Mouse (Mus musculus) testis, adult 2 months (tissue): ENCODE data around the gene Exoc4. TPM values are rescaled to one million over a fixed set of nuclear protein-coding genes. Genes with fewer than 3 reads are reported as not detected.

Source experiments
- H3K27ac ChIP-seq: fragments of 200-500 bp; 2 replicates; pipeline ENCODE4 v1.5.1; 2012; ENCODE audit warnings: low read depth, low read length; ENCODE audit not compliant: control insufficient read depth, insufficient read depth
- H3K27me3 ChIP-seq: fragments of 200-500 bp; 2 replicates; pipeline ENCODE4 v1.6.1; 2012; ENCODE audit warnings: mild to moderate bottlenecking, low read length, moderate library complexity; ENCODE audit not compliant: control insufficient read depth, insufficient read depth
- H3K36me3 ChIP-seq: fragments of 200-500 bp; 2 replicates; pipeline ENCODE4 v1.6.1; 2012; ENCODE audit warnings: mild to moderate bottlenecking, low read length; ENCODE audit not compliant: control insufficient read depth, insufficient read depth
- H3K4me1 ChIP-seq: fragments of 200-500 bp; 2 replicates; pipeline ENCODE4 v1.6.1; 2012; ENCODE audit warnings: low read length; ENCODE audit not compliant: control insufficient read depth, insufficient read depth
- H3K4me3 ChIP-seq: fragments of 200-500 bp; 2 replicates; pipeline ENCODE4 v1.5.1; 2012; ENCODE audit warnings: low read depth, mild to moderate bottlenecking, low read length, moderate library complexity, mixed read lengths; ENCODE audit not compliant: control insufficient read depth
- CTCF ChIP-seq: fragments of 200-500 bp; IDR thresholded peaks from 2 replicates; pipeline ENCODE4 v1.5.1; 2012; ENCODE audit warnings: low read depth, mild to moderate bottlenecking, inconsistent platforms, low read length, moderate library complexity; ENCODE audit not compliant: control insufficient read depth, insufficient read depth, insufficient replicate concordance
- POLR2A ChIP-seq: fragments of 200-500 bp; IDR thresholded peaks from 2 replicates; pipeline ENCODE4 v1.6.1; 2012; ENCODE audit warnings: low read depth, mild to moderate bottlenecking, inconsistent platforms, low read length, moderate library complexity; ENCODE audit not compliant: control insufficient read depth
- polyA plus RNA-seq: library from polyadenylated mRNA; depleted of rRNA; stranded (reverse); fragments of >200 nt; gene quantifications from 2 replicates; pipeline ENCODE4 v1.2.3, GENCODE M21; 2012

Gene Exoc4
- polyA plus RNA-seq, 1 experiment: 3.3 TPM

DNA sequence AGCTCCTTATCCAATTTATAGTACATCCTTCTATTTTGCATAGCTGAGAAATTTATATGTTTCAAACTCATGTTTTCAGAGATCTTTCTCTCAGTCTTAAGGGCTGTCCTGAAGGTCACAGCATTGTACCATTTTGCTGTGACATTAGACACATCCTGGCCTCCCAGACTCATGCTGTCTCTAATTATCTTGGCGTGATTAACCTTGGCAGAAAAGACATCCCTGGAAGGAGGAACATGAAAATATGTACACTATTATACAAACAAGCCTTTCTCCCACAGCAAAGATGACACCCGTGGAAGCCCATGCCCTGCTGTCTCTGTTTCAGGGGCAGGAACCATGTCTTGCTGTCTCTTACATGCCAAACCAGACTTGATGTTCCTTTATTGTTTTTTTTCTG, 59.8 kb downstream of the Exoc4 start:
- H3K4me1 ChIP-seq: no peaks in the 10 kb centered on the region
- TF ChIP-seq POLR2A (no peak), CTCF (no peak)
- no peaks in the 10 kb centered on the region for H3K27me3 ChIP-seq
- no peak overlapping the region for H3K4me3 ChIP-seq
- H3K36me3 ChIP-seq: no peaks in the 10 kb centered on the region
- H3K27ac ChIP-seq: no peak overlapping the region

DNA sequence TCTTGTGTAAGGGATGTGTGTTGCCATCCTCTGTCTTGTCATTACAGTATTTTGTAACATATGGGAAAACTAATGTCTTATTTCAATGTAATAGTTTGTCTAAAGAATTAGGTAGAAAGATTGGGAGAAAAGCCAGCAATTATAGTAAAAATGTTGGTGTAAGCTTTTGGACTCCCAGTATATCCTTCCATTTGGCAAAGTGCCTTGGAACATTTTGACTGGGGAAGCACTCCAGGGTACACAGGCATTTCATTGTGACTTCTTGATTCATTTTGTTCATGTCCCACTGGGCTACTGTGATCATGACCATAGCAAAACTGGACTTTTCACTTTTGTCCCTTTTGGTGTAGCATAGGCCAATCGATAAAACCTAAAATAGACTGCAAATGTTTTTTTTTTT, 61.6 kb downstream of the Exoc4 start:
- no peak for TF ChIP-seq CTCF
- no peak for TF ChIP-seq POLR2A
- no peaks in the 10 kb centered on the region for H3K4me1 ChIP-seq
- no peaks in the 10 kb centered on the region for H3K36me3 ChIP-seq
- no peak overlapping the region for H3K4me3 ChIP-seq
- no peaks in the 10 kb centered on the region for H3K27me3 ChIP-seq
- H3K27ac ChIP-seq: no peak overlapping the region

DNA sequence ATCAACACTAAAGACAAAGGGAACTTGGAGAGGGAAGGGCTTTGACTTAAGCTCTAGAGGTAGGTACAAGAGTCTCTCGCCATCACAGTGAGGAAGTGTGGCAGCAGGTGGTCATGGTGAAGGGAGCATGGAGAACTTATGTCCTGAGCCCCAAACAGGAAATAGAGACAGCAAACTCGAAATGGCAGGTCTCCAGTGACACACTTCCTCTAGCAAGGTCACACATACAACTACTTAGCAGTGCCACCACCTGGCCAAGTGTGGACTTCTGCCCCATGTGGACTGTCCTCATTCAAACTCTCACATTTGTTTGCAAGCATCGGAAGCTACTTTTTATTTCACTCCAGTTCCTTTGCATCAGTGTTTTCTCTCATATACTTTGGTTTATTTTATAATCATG, 74.0 kb downstream of the Exoc4 start:
- H3K27ac ChIP-seq: no peak overlapping the region

DNA sequence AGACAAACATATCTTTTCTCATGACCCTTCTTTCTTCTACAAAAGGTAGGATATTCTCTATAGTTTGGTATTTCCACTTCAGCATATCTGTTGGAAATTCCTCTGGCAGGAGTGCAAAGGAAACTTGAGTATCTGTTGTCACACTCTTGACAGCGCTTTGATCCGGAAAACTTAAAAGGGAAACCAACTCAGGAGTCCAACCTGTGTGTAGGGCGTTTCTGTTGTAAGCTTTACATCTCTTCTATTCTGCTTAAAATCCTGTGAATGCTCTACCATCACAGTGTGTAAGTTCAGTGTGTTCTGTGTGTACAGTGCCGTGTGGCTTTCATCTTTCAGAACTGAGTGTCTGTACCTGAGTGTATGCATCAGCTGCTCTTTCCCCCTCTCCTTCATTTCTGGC, 74.5 kb downstream of the Exoc4 start:
- Histone ChIP-seq H3K4me1 (no peaks in the 10 kb centered on the region), H3K36me3 (no peaks in the 10 kb centered on the region), H3K27me3 (no peaks in the 10 kb centered on the region), H3K4me3 (no peak overlapping the region), H3K27ac (no peak overlapping the region)
- no peak for TF ChIP-seq CTCF
- TF ChIP-seq POLR2A: no peak

More for the DNA sequence above, 74.0 kb downstream of the Exoc4 start:
- Histone ChIP-seq H3K4me3 (no peak overlapping the region), H3K4me1 (no peaks in the 10 kb centered on the region), H3K27me3 (no peaks in the 10 kb centered on the region), H3K36me3 (no peaks in the 10 kb centered on the region)
- TF ChIP-seq CTCF (no peak), POLR2A (no peak)

DNA sequence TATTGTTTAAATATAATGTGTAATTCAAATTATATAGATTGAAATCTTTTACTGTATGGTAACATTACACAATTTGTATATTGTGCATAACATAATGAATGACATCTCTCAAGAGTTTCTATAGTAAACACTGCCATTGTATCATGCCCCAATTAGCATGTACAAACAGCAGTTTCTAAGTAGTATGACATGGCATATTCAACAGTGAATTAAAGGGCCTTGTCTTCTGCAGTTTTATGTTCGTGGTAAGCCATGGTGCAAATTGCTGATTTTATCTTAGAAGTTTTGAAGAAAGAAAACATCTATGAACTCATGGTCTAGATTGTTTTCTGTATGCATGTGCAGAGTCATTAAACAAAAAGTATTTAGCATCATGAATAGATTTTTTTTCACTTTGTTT, 79.4 kb downstream of the Exoc4 start:
- TF ChIP-seq POLR2A: no peak
- TF ChIP-seq CTCF: no peak
- Histone ChIP-seq H3K36me3 (no peaks in the 10 kb centered on the region), H3K4me3 (no peak overlapping the region), H3K4me1 (no peaks in the 10 kb centered on the region), H3K27ac (no peak overlapping the region), H3K27me3 (no peaks in the 10 kb centered on the region)

DNA sequence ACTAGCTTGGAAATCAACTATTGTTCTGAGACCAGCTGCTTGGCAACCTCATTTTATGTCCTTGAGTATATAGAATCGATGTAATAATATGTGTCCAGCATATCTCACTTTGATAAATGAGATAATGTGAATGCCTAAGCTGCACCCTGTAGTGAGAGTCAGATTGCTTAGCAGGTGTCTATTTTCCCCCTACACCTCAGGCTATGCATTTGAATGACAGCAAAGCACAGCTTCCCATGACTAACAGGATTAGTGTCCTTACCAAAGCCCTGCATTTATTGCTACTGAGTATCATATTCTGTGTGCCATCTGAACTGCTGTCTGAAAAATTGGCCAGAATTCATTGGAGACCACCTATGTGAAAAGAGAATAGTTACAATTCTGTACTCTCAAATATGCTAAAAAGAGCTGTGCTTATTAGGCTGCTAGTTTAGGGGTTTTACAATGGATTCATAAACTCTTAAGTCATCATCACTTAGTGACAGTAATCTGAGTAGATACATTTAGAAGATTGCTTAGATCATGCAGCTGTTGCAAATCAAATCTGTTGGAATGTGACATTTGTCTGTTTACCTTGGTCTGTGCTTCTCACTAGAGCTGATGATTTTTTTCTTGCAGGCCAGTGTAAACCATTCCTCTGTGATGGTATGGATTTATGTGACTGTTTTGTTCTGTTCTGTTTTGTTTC, 98.3 kb downstream of the Exoc4 start:
- no peaks in the 10 kb centered on the region for H3K27me3 ChIP-seq
- no peaks in the 10 kb centered on the region for H3K4me1 ChIP-seq
- no peak overlapping the region for H3K27ac ChIP-seq
- TF ChIP-seq CTCF: no peak
- TF ChIP-seq POLR2A: no peak
- no peak overlapping the region for H3K4me3 ChIP-seq
- no peaks in the 10 kb centered on the region for H3K36me3 ChIP-seq

DNA sequence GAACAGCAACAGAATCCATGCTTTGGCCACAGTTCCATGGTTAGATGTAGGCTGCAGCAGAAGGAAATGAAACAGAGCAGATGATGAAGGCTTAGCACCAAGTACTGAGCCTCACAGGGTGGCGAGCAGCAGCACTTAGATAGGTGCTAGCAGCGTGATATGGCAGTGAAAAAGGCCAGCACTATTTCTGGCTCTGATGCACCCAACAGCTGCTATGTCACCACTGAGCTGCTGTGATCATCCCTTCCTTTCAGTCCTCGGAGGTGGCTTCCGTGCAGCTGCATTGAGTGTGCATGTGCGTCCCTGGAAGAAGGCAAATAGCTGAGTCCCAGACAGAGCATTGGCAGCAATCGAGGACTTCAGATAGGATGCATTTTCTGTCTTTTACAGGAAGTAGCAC, 112.7 kb downstream of the Exoc4 start:
- Histone ChIP-seq H3K27me3 (no peaks in the 10 kb centered on the region), H3K4me1 (no peaks in the 10 kb centered on the region)
- TF ChIP-seq POLR2A (no peak), CTCF (no peak)

More for the DNA sequence above, 112.7 kb downstream of the Exoc4 start:
- H3K36me3 ChIP-seq: no peaks in the 10 kb centered on the region
- H3K4me3 ChIP-seq: no peak overlapping the region
- H3K27ac ChIP-seq: no peak overlapping the region
